Comparison of ENCODE assay signal across 8 mouse cellular contexts in the genomic region with DNA sequence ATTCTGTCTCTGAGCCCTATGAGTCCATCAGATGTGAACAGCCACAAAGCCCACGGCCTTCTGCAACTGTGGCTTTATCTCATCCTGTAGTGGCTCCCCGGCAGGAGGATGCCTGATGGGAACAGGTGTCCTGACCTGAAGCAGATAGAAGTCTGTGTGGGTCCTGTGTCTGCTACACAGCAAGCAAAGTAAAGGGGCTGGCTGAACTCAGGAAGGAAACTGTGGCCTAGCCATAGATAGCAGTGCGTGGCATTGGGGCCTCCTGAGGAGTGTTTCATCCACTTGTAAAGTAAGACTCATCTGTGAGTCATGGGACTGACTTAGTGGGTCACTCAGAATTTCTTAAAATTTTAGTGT. TPM values are rescaled to one million over a fixed set of nuclear protein-coding genes. Genes with fewer than 3 reads are reported as not detected.
A peak's percentile ranks its signal among the peaks of the same experiment; 100 is the strongest.
DNase-seq lines count a peak whose midpoint lies in the region; ATAC-seq and TF ChIP-seq lines count a peak whose summit lies in the region.

No protein-coding gene starts in this region.

- no peak overlapping the region for H3K4me3 ChIP-seq in C2C12 (ENCODE audit: insufficient read depth, poor library complexity, severe bottlenecking)
- peak overlapping the region; percentile 88 for H3K4me3 ChIP-seq in megakaryocyte, embryonic 14.5 days (replicated peaks)
- no peak overlapping the region for H3K4me3 ChIP-seq in intestine, embryonic 16.5 days (ENCODE audit: low read length)
- no peak overlapping the region for H3K4me3 ChIP-seq in cerebellum, adult 2 months (replicated peaks; ENCODE audit: insufficient read depth, low read depth, low read length)

- no peak overlapping the region for H3K4me2 ChIP-seq in intestine, embryonic 16.5 days (ENCODE audit: low read depth, low read length)

- H3K9ac ChIP-seq in intestine, embryonic 16.5 days (ENCODE audit: low read depth, low read length), result no peak overlapping the region

- H3K36me3 ChIP-seq in C2C12 (ENCODE audit: control insufficient read depth, insufficient read depth), result no peaks in the 10 kb centered on the region
- H3K36me3 ChIP-seq in megakaryocyte, embryonic 14.5 days (replicated peaks; ENCODE audit: low read length), result no peaks in the 10 kb centered on the region
- no peaks in the 10 kb centered on the region for H3K36me3 ChIP-seq in intestine, embryonic 16.5 days (ENCODE audit: control insufficient read depth, insufficient read depth, low read length)

- ATAC-seq in granulocyte monocyte progenitor cell, adult 5-6 weeks (replicated peaks; ENCODE audit: poor library complexity, severe bottlenecking), result peak; percentile 25
- ATAC-seq in intestine, embryonic 16.5 days, result no peak

- no peak overlapping the region; the same call in 1 of the 2 replicates for H3K27ac ChIP-seq in intestine, embryonic 16.5 days (ENCODE audit: low read length)
- H3K27ac ChIP-seq in cerebellum, adult 2 months (ENCODE audit: insufficient read depth, low read length), result no peak overlapping the region

- TF ChIP-seq CTCF in C2C12 (IDR thresholded peaks at IDR 0.05; ENCODE audit: control insufficient read depth, insufficient read depth, insufficient read length), result no peak
- TF ChIP-seq CTCF in cerebellum, adult 2 months (IDR thresholded peaks at IDR 0.05; ENCODE audit: borderline replicate concordance, insufficient read depth, low read depth, low read length), result no peak

- DNase-seq in adrenal gland, adult (ENCODE audit: inconsistent age in 2 of 2, low spot score in 1 of 2), result peak; percentile 55 to 82
- no peak for DNase-seq in adrenal gland, adult 18-20 months (ENCODE audit: low spot score in 2 of 2)
- DNase-seq in cerebellum, adult 2 months, result no peak
- no peak for DNase-seq in Muller cell, postnatal 12 days (ENCODE audit: inconsistent ontology term)

- no peak for TF ChIP-seq POLR2A in cerebellum, adult 2 months (IDR thresholded peaks at IDR 0.05; ENCODE audit: borderline replicate concordance, insufficient read depth, low read length)

- H3K9me3 ChIP-seq in megakaryocyte, embryonic 14.5 days, result no peaks in the 10 kb centered on the region
- H3K9me3 ChIP-seq in intestine, embryonic 16.5 days (ENCODE audit: control insufficient read depth, low read length), result no peaks in the 10 kb centered on the region

- 78% methylated on average over 3 of the region's 3 CpGs for WGBS in intestine, embryonic 16.5 days
- 92% methylated on average over 3 of the region's 3 CpGs for WGBS in cerebellum, adult 2 months

- no peaks in the 10 kb centered on the region for H3K79me2 ChIP-seq in C2C12 (ENCODE audit: control insufficient read depth, insufficient read depth)

- peaks cover 99% of the 10 kb centered on the region for H3K4me1 ChIP-seq in megakaryocyte, embryonic 14.5 days
- peaks cover 36% of the 10 kb centered on the region for H3K4me1 ChIP-seq in intestine, embryonic 16.5 days (ENCODE audit: control insufficient read depth, insufficient read depth, low read length)
- H3K4me1 ChIP-seq in cerebellum, adult 2 months (ENCODE audit: control insufficient read depth, insufficient read depth, low read length), result peaks cover 28% of the 10 kb centered on the region

- H3ac ChIP-seq in C2C12 (ENCODE audit: control insufficient read depth, insufficient read length, low read depth), result no peak overlapping the region

- H3K27me3 ChIP-seq in C2C12 (ENCODE audit: control insufficient read depth, insufficient read depth, insufficient read length), result no peaks in the 10 kb centered on the region
- H3K27me3 ChIP-seq in megakaryocyte, embryonic 14.5 days (replicated peaks), result no peaks in the 10 kb centered on the region
- no peaks in the 10 kb centered on the region for H3K27me3 ChIP-seq in intestine, embryonic 16.5 days (replicated peaks; ENCODE audit: control insufficient read depth, insufficient read depth, low read length)
- H3K27me3 ChIP-seq in cerebellum, adult 2 months (ENCODE audit: control insufficient read depth, insufficient read depth, low read length), result no peaks in the 10 kb centered on the region

- no peaks in the 10 kb centered on the region for H3K79me3 ChIP-seq in C2C12 (ENCODE audit: low read depth)

TF ChIP-seq in C2C12, 6 proteins besides CTCF, POLR2A, EP300 and RAD21:
- TF ChIP-seq FOSL1 (IDR thresholded peaks at IDR 0.05; ENCODE audit: insufficient read depth, low read length, poor library complexity, severe bottlenecking), result peak; percentile 67
- no peak for TF ChIP-seq MYOG (IDR thresholded peaks at IDR 0.05; ENCODE audit: control insufficient read depth, extremely low read depth, insufficient read length)
- TF ChIP-seq USF1 (IDR thresholded peaks at IDR 0.05; ENCODE audit: low read depth), result no peak
- peak; percentile 96 for TF ChIP-seq MYOD1 (IDR thresholded peaks at IDR 0.05; ENCODE audit: control insufficient read depth, insufficient read length, low read depth)
- no peak for TF ChIP-seq CEBPB (IDR thresholded peaks at IDR 0.05; ENCODE audit: low read depth)
- TF ChIP-seq MAX (IDR thresholded peaks at IDR 0.05), result peak; percentile 30

RNA-seq across cellular contexts. Expression of a gene that starts 50.2 kb away (rescaled TPM):
- total RNA-seq in adrenal gland, adult 18-20 months (2021), result 10 to 100 TPM; 61.0 to 61.4 TPM
- polyA plus RNA-seq in C2C12 (2012; fragmentation: generic; extraction: Trizol), result 49.7 TPM
- total RNA-seq in granulocyte monocyte progenitor cell, adult 5-6 weeks (2014; fragmentation: Nextera tagmentation), result 1.2 and 1.8 TPM in 2 replicates
- total RNA-seq in granulocyte monocyte progenitor cell, adult 5-6 weeks (2017), result 0.15 and 0.78 TPM in 2 replicates
- 32.7 and 46.2 TPM in 2 replicates for polyA plus RNA-seq in megakaryocyte, embryonic 14.5 days (2012; ENCODE audit: insufficient read depth, low replicate concordance)
- polyA plus RNA-seq in intestine, embryonic 16.5 days (2015; fragmentation: Nextera tagmentation; extraction: Ambion mirVana), result 8.2 and 10.9 TPM in 2 replicates
- polyA plus RNA-seq in cerebellum, adult 2 months (2012; rRNA removed), result 48.6 and 53.9 TPM in 2 replicates

Comparison
In these comparisons a context has a peak if more than half of its experiments do, and no peak if none do; other contexts are left out.
1. DNase-seq: peak in adrenal gland, adult (2 of 2); none in adrenal gland, adult 18-20 months (0 of 2), cerebellum, adult 2 months (0 of 2) and Muller cell, postnatal 12 days (single experiment).